Comparison of ENCODE assay signal across 8 mouse cellular contexts in genomic region chr3:28780511-28780910, GRCm38 (mm10). TPM values are rescaled to one million over a fixed set of nuclear protein-coding genes. Genes with fewer than 3 reads are reported as not detected.
DNase-seq lines count a peak whose midpoint lies in the region; ATAC-seq lines count a peak whose summit lies in the region.

No protein-coding gene starts in this region.

- no peak overlapping the region for H3K9ac ChIP-seq in embryonic facial prominence, embryonic 12.5 days
- no peak overlapping the region for H3K9ac ChIP-seq in intestine, embryonic 14.5 days (ENCODE audit: low read length)
- H3K9ac ChIP-seq in midbrain, embryonic 16.5 days (ENCODE audit: low read depth, low read length) = no peak overlapping the region

- H3K27me3 ChIP-seq in embryonic facial prominence, embryonic 12.5 days = no peaks in the 10 kb centered on the region
- 0 out of 2 replicates have a peak, but pooled peaks cover 3% of the 10 kb centered on the region for H3K27me3 ChIP-seq in intestine, embryonic 14.5 days (replicated peaks; ENCODE audit: control insufficient read depth, insufficient read depth, low read length)
- no peaks in the 10 kb centered on the region; the same call in 1 of the 2 replicates for H3K27me3 ChIP-seq in midbrain, embryonic 16.5 days (ENCODE audit: control insufficient read depth, insufficient read depth, low read depth, low read length)

- ATAC-seq in embryonic facial prominence, embryonic 12.5 days (ENCODE audit: insufficient number of reproducible peaks, insufficient read depth, low FRiP score, low TSS enrichment) = no peak
- peak; percentile 44 for ATAC-seq in intestine, embryonic 14.5 days (replicated peaks; ENCODE audit: low FRiP score, low TSS enrichment, low read depth)
- ATAC-seq in midbrain, embryonic 16.5 days = peak; percentile 30

- H3K4me3 ChIP-seq in embryonic facial prominence, embryonic 12.5 days = peak overlapping the region; percentile 79; the same call in 1 of the 2 replicates
- H3K4me3 ChIP-seq in intestine, embryonic 14.5 days (ENCODE audit: low read depth, low read length) = peak overlapping the region; percentile 60
- H3K4me3 ChIP-seq in midbrain, embryonic 16.5 days (ENCODE audit: low read depth, low read length) = peak overlapping the region; percentile 86

- peak overlapping the region; percentile 96 for H3K4me2 ChIP-seq in embryonic facial prominence, embryonic 12.5 days (replicated peaks)
- H3K4me2 ChIP-seq in intestine, embryonic 14.5 days (ENCODE audit: low read length) = peak overlapping the region; percentile 97
- H3K4me2 ChIP-seq in midbrain, embryonic 16.5 days (ENCODE audit: low read length) = peak overlapping the region; percentile 90

- H3K4me1 ChIP-seq in embryonic facial prominence, embryonic 12.5 days = 0 out of 2 replicates have a peak, but pooled peaks cover 4% of the 10 kb centered on the region
- peaks cover 7% of the 10 kb centered on the region; the same call in 1 of the 2 replicates for H3K4me1 ChIP-seq in intestine, embryonic 14.5 days (replicated peaks; ENCODE audit: control insufficient read depth, insufficient read depth, low read length)
- peaks cover 7% of the 10 kb centered on the region for H3K4me1 ChIP-seq in midbrain, embryonic 16.5 days (ENCODE audit: control insufficient read depth, insufficient read depth, low read length)

- H3K9me3 ChIP-seq in embryonic facial prominence, embryonic 12.5 days = no peaks in the 10 kb centered on the region
- no peaks in the 10 kb centered on the region for H3K9me3 ChIP-seq in intestine, embryonic 14.5 days (ENCODE audit: control insufficient read depth, low read length)
- no peaks in the 10 kb centered on the region for H3K9me3 ChIP-seq in midbrain, embryonic 16.5 days (replicated peaks; ENCODE audit: control insufficient read depth, low read length, poor library complexity, severe bottlenecking)

- no peaks in the 10 kb centered on the region for H3K36me3 ChIP-seq in embryonic facial prominence, embryonic 12.5 days
- H3K36me3 ChIP-seq in intestine, embryonic 14.5 days (ENCODE audit: control insufficient read depth, insufficient read depth, low read length) = no peaks in the 10 kb centered on the region
- H3K36me3 ChIP-seq in midbrain, embryonic 16.5 days (ENCODE audit: control insufficient read depth, insufficient read depth, low read length) = no peaks in the 10 kb centered on the region

- DNase-seq in kidney, adult 8-10 months = peak; percentile 27 to 52
- DNase-seq in kidney, adult 11 months = no peak
- DNase-seq in intestine, embryonic 14.5 days (ENCODE audit: low spot score) = no peak
- DNase-seq in urinary bladder, adult 2 months (ENCODE audit: low spot score) = no peak
- no peak for DNase-seq in layer of hippocampus, adult 18-20 months (ENCODE audit: low spot score in 2 of 2)
- DNase-seq in cerebellum, adult 11-12 months = no peak

- WGBS in embryonic facial prominence, embryonic 12.5 days = 68% methylated on average over 9 of the region's 9 CpGs
- 71% methylated on average over 9 of the region's 9 CpGs for WGBS in intestine, embryonic 14.5 days
- whole genome bisulfite sequencing in midbrain, embryonic 16.5 days = 76% methylated on average over 9 of the region's 9 CpGs

- no peak overlapping the region for H3K27ac ChIP-seq in embryonic facial prominence, embryonic 12.5 days
- no peak overlapping the region for H3K27ac ChIP-seq in intestine, embryonic 14.5 days (ENCODE audit: low read depth)
- no peak overlapping the region for H3K27ac ChIP-seq in midbrain, embryonic 16.5 days (ENCODE audit: low read length)

RNA-seq across cellular contexts. Expression of gene Eif5a2, which starts 0.6 kb away (rescaled TPM):
- 11.1 and 11.3 TPM in 2 replicates for polyA plus RNA-seq in embryonic facial prominence, embryonic 12.5 days (2016; fragmentation: Nextera tagmentation; extraction: Ambion mirVana)
- polyA plus RNA-seq in intestine, embryonic 14.5 days (2014; fragmentation: Nextera tagmentation; extraction: Ambion mirVana) = 7.0 and 8.3 TPM in 2 replicates
- polyA plus RNA-seq in midbrain, embryonic 16.5 days (2015; fragmentation: Nextera tagmentation; extraction: Ambion mirVana) = 9.5 and 9.9 TPM in 2 replicates
- polyA plus RNA-seq in urinary bladder, adult 2 months (2012; rRNA removed) = 4.7 and 5.0 TPM in 2 replicates
- 10 to 100 TPM; 34.7 to 35.5 TPM for total RNA-seq in layer of hippocampus, adult 18-20 months (2021)

RNA-seq across cellular contexts. Expression of gene Rpl22l1, which starts 24.7 kb away (rescaled TPM):
- polyA plus RNA-seq in embryonic facial prominence, embryonic 12.5 days (2016; fragmentation: Nextera tagmentation; extraction: Ambion mirVana) = 439 and 450 TPM in 2 replicates
- polyA plus RNA-seq in intestine, embryonic 14.5 days (2014; fragmentation: Nextera tagmentation; extraction: Ambion mirVana) = 513 and 539 TPM in 2 replicates
- 224 and 241 TPM in 2 replicates for polyA plus RNA-seq in midbrain, embryonic 16.5 days (2015; fragmentation: Nextera tagmentation; extraction: Ambion mirVana)
- polyA plus RNA-seq in urinary bladder, adult 2 months (2012; rRNA removed) = 222 and 228 TPM in 2 replicates
- total RNA-seq in layer of hippocampus, adult 18-20 months (2021) = 100 to 1,000 TPM; 197 to 209 TPM

Comparison
In these comparisons a context has a peak if more than half of its experiments do, and no peak if none do; other contexts are left out.
1. DNase-seq: peak in kidney, adult 8-10 months (2 of 2); none in kidney, adult 11 months (single experiment), intestine, embryonic 14.5 days (single experiment), urinary bladder, adult 2 months (single experiment), layer of hippocampus, adult 18-20 months (0 of 2) and cerebellum, adult 11-12 months (single experiment).
2. Peak in every context shown above with its lines, with median percentiles within 50 percentile points of each other: H3K4me2 ChIP-seq and H3K4me3 ChIP-seq.